Mouse (Mus musculus): ENCODE data around the gene Thbd. TPM values are rescaled to one million over a fixed set of nuclear protein-coding genes. Genes with fewer than 3 reads are reported as not detected.

The Thbd gene
- polyA plus RNA-seq, 1 experiment from 2014 or later = 8.5 TPM

- H3K36me3 ChIP-seq (replicated peaks; ENCODE audit: control insufficient read depth, insufficient read depth) = no peaks in the 10 kb centered on the region
- ATAC-seq (ENCODE audit: low FRiP score) (no peak), DNase-seq (ENCODE audit: low spot score) (no peak)
- no peak overlapping the region for H3K9ac ChIP-seq
- H3K9me3 ChIP-seq (ENCODE audit: control insufficient read depth, low read length) = no peaks in the 10 kb centered on the region
- no peak overlapping the region for H3K4me2 ChIP-seq (replicated peaks)
- no peaks in the 10 kb centered on the region for H3K4me1 ChIP-seq (replicated peaks; ENCODE audit: control insufficient read depth, insufficient read depth, low read length)
- no peak overlapping the region for H3K4me3 ChIP-seq (replicated peaks; ENCODE audit: low read length)
- no peak overlapping the region for H3K27ac ChIP-seq
- no peaks in the 10 kb centered on the region for H3K27me3 ChIP-seq (ENCODE audit: control insufficient read depth, insufficient read depth, low read length)
These were observed 21.1 kb upstream of the Thbd start for GRCm38 (mm10) chr2:148429001-148429505.

GRCm38 (mm10) chr2:148428523-148428922, 20.5 kb upstream of the Thbd start:
- WGBS = 83% methylated on average over 3 of the region's 3 CpGs
- no peak for ATAC-seq (ENCODE audit: low FRiP score)
- no peaks in the 10 kb centered on the region for H3K4me1 ChIP-seq (replicated peaks; ENCODE audit: control insufficient read depth, insufficient read depth, low read length)
- no peak overlapping the region for H3K9ac ChIP-seq
- H3K9me3 ChIP-seq (ENCODE audit: control insufficient read depth, low read length) = no peaks in the 10 kb centered on the region
- H3K27me3 ChIP-seq (ENCODE audit: control insufficient read depth, insufficient read depth, low read length) = no peaks in the 10 kb centered on the region
- H3K36me3 ChIP-seq (replicated peaks; ENCODE audit: control insufficient read depth, insufficient read depth) = no peaks in the 10 kb centered on the region
- no peak overlapping the region for H3K4me3 ChIP-seq (replicated peaks; ENCODE audit: low read length)
- no peak overlapping the region for H3K4me2 ChIP-seq (replicated peaks)
- DNase-seq (ENCODE audit: low spot score) = no peak
- H3K27ac ChIP-seq = no peak overlapping the region

GRCm38 (mm10) chr2:148427553-148427952, 19.6 kb upstream of the Thbd start:
- 85% methylated on average over 3 of the region's 3 CpGs for WGBS
- no peaks in the 10 kb centered on the region for H3K4me1 ChIP-seq (replicated peaks; ENCODE audit: control insufficient read depth, insufficient read depth, low read length)
- ATAC-seq (ENCODE audit: low FRiP score) = no peak

GRCm38 (mm10) chr2:148425709-148426382, 17.9 kb upstream of the Thbd start:
- Histone ChIP-seq H3K27ac (no peak overlapping the region), H3K36me3 (replicated peaks; ENCODE audit: control insufficient read depth, insufficient read depth) (no peaks in the 10 kb centered on the region), H3K9ac (no peak overlapping the region), H3K4me3 (replicated peaks; ENCODE audit: low read length) (no peak overlapping the region), H3K4me1 (replicated peaks; ENCODE audit: control insufficient read depth, insufficient read depth, low read length) (no peaks in the 10 kb centered on the region), H3K9me3 (ENCODE audit: control insufficient read depth, low read length) (no peaks in the 10 kb centered on the region), H3K27me3 (ENCODE audit: control insufficient read depth, insufficient read depth, low read length) (no peaks in the 10 kb centered on the region), H3K4me2 (replicated peaks) (no peak overlapping the region)
- no peak for ATAC-seq (ENCODE audit: low FRiP score)
- DNase-seq (ENCODE audit: low spot score) = no peak
- 91% methylated on average over 5 of the region's 5 CpGs for WGBS

More at GRCm38 (mm10) chr2:148427553-148427952, 19.6 kb upstream of the Thbd start:
- Histone ChIP-seq H3K27me3 (ENCODE audit: control insufficient read depth, insufficient read depth, low read length) (no peaks in the 10 kb centered on the region), H3K9me3 (ENCODE audit: control insufficient read depth, low read length) (no peaks in the 10 kb centered on the region), H3K4me3 (replicated peaks; ENCODE audit: low read length) (no peak overlapping the region), H3K27ac (no peak overlapping the region), H3K36me3 (replicated peaks; ENCODE audit: control insufficient read depth, insufficient read depth) (no peaks in the 10 kb centered on the region), H3K9ac (no peak overlapping the region), H3K4me2 (replicated peaks) (no peak overlapping the region)
- no peak for DNase-seq (ENCODE audit: low spot score)

- H3K9ac ChIP-seq = no peak overlapping the region
- no peak for DNase-seq (ENCODE audit: low spot score)
- H3K4me3 ChIP-seq (replicated peaks; ENCODE audit: low read length) = no peak overlapping the region
- H3K27me3 ChIP-seq (ENCODE audit: control insufficient read depth, insufficient read depth, low read length) = no peaks in the 10 kb centered on the region
- no peaks in the 10 kb centered on the region for H3K36me3 ChIP-seq (replicated peaks; ENCODE audit: control insufficient read depth, insufficient read depth)
- no peaks in the 10 kb centered on the region for H3K4me1 ChIP-seq (replicated peaks; ENCODE audit: control insufficient read depth, insufficient read depth, low read length)
- H3K4me2 ChIP-seq (replicated peaks) = no peak overlapping the region
- H3K9me3 ChIP-seq (ENCODE audit: control insufficient read depth, low read length) = no peaks in the 10 kb centered on the region
- no peak for ATAC-seq (ENCODE audit: low FRiP score)
- 63% methylated on average over 1 of the region's 1 CpGs for WGBS
- H3K27ac ChIP-seq = no peak overlapping the region
These were observed 13.7 kb upstream of the Thbd start for GRCm38 (mm10) chr2:148421706-148422105.

- Histone ChIP-seq H3K27ac (no peak overlapping the region), H3K4me1 (replicated peaks; ENCODE audit: control insufficient read depth, insufficient read depth, low read length) (no peaks in the 10 kb centered on the region)
- WGBS = 65% methylated on average over 1 of the region's 1 CpGs
These were observed 13.1 kb upstream of the Thbd start for GRCm38 (mm10) chr2:148421112-148421511.

GRCm38 (mm10) chr2:148419776-148420175, 11.8 kb upstream of the Thbd start:
- H3K9ac ChIP-seq = no peak overlapping the region
- no peak for ATAC-seq (ENCODE audit: low FRiP score)
- DNase-seq (ENCODE audit: low spot score) = no peak
- no peaks in the 10 kb centered on the region for H3K36me3 ChIP-seq (replicated peaks; ENCODE audit: control insufficient read depth, insufficient read depth)
- H3K27me3 ChIP-seq (ENCODE audit: control insufficient read depth, insufficient read depth, low read length) = no peaks in the 10 kb centered on the region
- no peak overlapping the region for H3K27ac ChIP-seq
- no peak overlapping the region for H3K4me2 ChIP-seq (replicated peaks)
- no peaks in the 10 kb centered on the region for H3K4me1 ChIP-seq (replicated peaks; ENCODE audit: control insufficient read depth, insufficient read depth, low read length)
- WGBS = 95% methylated on average over 2 of the region's 2 CpGs
- H3K9me3 ChIP-seq (ENCODE audit: control insufficient read depth, low read length) = no peaks in the 10 kb centered on the region
- no peak overlapping the region for H3K4me3 ChIP-seq (replicated peaks; ENCODE audit: low read length)

More at GRCm38 (mm10) chr2:148421112-148421511, 13.1 kb upstream of the Thbd start:
- Histone ChIP-seq H3K9me3 (ENCODE audit: control insufficient read depth, low read length) (no peaks in the 10 kb centered on the region), H3K4me3 (replicated peaks; ENCODE audit: low read length) (no peak overlapping the region), H3K4me2 (replicated peaks) (no peak overlapping the region), H3K36me3 (replicated peaks; ENCODE audit: control insufficient read depth, insufficient read depth) (no peaks in the 10 kb centered on the region), H3K27me3 (ENCODE audit: control insufficient read depth, insufficient read depth, low read length) (no peaks in the 10 kb centered on the region), H3K9ac (no peak overlapping the region)
- no peak for DNase-seq (ENCODE audit: low spot score)
- no peak for ATAC-seq (ENCODE audit: low FRiP score)

GRCm38 (mm10) chr2:148419151-148419550, 11.2 kb upstream of the Thbd start:
- Histone ChIP-seq H3K9ac (no peak overlapping the region), H3K36me3 (replicated peaks; ENCODE audit: control insufficient read depth, insufficient read depth) (no peaks in the 10 kb centered on the region), H3K4me1 (replicated peaks; ENCODE audit: control insufficient read depth, insufficient read depth, low read length) (no peaks in the 10 kb centered on the region), H3K27ac (no peak overlapping the region), H3K27me3 (ENCODE audit: control insufficient read depth, insufficient read depth, low read length) (no peaks in the 10 kb centered on the region), H3K9me3 (ENCODE audit: control insufficient read depth, low read length) (no peaks in the 10 kb centered on the region), H3K4me2 (replicated peaks) (no peak overlapping the region), H3K4me3 (replicated peaks; ENCODE audit: low read length) (no peak overlapping the region)
- 84% methylated on average over 3 of the region's 3 CpGs for WGBS
- no peak for DNase-seq (ENCODE audit: low spot score)
- no peak for ATAC-seq (ENCODE audit: low FRiP score)

- no peaks in the 10 kb centered on the region for H3K36me3 ChIP-seq (replicated peaks; ENCODE audit: control insufficient read depth, insufficient read depth)
- DNase-seq (ENCODE audit: low spot score) = no peak
- WGBS = 81% methylated on average over 1 of the region's 1 CpGs
- peaks cover 44% of the 10 kb centered on the region for H3K27me3 ChIP-seq (ENCODE audit: control insufficient read depth, insufficient read depth, low read length)
- H3K27ac ChIP-seq = no peak overlapping the region
- no peak for ATAC-seq (ENCODE audit: low FRiP score)
- H3K9ac ChIP-seq = no peak overlapping the region
- peaks cover 23% of the 10 kb centered on the region for H3K4me1 ChIP-seq (replicated peaks; ENCODE audit: control insufficient read depth, insufficient read depth, low read length)
- no peak overlapping the region for H3K4me2 ChIP-seq (replicated peaks)
- H3K4me3 ChIP-seq (replicated peaks; ENCODE audit: low read length) = no peak overlapping the region
- no peaks in the 10 kb centered on the region for H3K9me3 ChIP-seq (ENCODE audit: control insufficient read depth, low read length)
These were observed 1.8 kb upstream of the Thbd start for GRCm38 (mm10) chr2:148409821-148410220.
